9 mouse cellular contexts compared by ENCODE assay signal in the genomic region with DNA sequence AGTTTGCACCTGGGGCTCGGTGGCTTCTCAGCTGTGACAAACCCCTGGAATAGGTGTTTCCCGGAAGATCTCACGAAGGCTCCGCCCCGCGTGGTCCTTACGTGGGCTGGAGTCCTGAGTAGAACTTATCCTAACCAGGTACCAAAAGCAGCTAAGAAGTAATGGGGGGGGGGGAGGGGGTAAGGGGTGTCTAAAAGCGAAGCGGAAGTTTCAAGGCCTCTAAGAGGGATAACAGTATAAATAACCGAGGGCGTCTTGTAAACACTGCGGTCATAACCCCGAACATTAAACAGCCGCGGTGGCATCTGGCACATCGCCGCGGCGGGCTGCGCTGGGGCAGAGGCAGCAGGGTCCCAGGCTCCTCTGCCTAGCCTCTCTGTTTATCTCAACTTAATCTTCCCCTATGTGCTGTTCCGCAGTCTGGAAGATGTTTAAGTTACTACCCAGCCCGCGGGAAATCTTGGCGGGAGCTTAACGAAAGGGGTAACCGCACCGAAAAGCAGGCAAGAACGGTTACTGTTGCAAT. TPM values are rescaled to one million over a fixed set of nuclear protein-coding genes. Genes with fewer than 3 reads are reported as not detected.
DNase-seq lines count a peak whose midpoint lies in the region; ATAC-seq and TF ChIP-seq lines count a peak whose summit lies in the region.
"Had no signal": no experiment of that assay in that cellular context is flagged by ENCODE, and none has a peak within 500 bp of the region (broad histone marks: within the 10 kb centered on the region; RNA-seq: fewer than 3 reads in every experiment).

No protein-coding gene starts in this region.

- H3K4me3 ChIP-seq in lung, adult 2 months (replicated peaks; ENCODE audit: extremely low read depth, low read depth, low read length): peak overlapping the region; percentile 25
- 0 out of 2 replicates have a peak overlapping the region, but pooled peaks have one; percentile 10 for H3K4me3 ChIP-seq in embryonic facial prominence, embryonic 15.5 days (replicated peaks)
- no peak overlapping the region; the same call in 1 of the 2 replicates for H3K4me3 ChIP-seq in limb, embryonic 13.5 days

- no peaks in the 10 kb centered on the region for H3K36me3 ChIP-seq in embryonic facial prominence, embryonic 15.5 days
- no peaks in the 10 kb centered on the region for H3K36me3 ChIP-seq in limb, embryonic 13.5 days

- H3K9me3 ChIP-seq in embryonic facial prominence, embryonic 15.5 days (replicated peaks): no peaks in the 10 kb centered on the region
- H3K9me3 ChIP-seq in limb, embryonic 13.5 days: no peaks in the 10 kb centered on the region

- whole genome bisulfite sequencing in lung, adult 2 months: 3% methylated on average over 28 of the region's 28 CpGs
- WGBS in embryonic facial prominence, embryonic 15.5 days: under 1% methylated on average over 28 of the region's 28 CpGs
- WGBS in limb, embryonic 13.5 days: under 1% methylated on average over 28 of the region's 28 CpGs

- TF ChIP-seq POLR2A in lung, adult 2 months (IDR thresholded peaks at IDR 0.05; ENCODE audit: borderline replicate concordance, extremely low read depth, low read depth, low read length): no peak

- ATAC-seq in embryonic facial prominence, embryonic 15.5 days (ENCODE audit: insufficient number of reproducible peaks, low FRiP score, low TSS enrichment, low read depth): no peak
- ATAC-seq in limb, embryonic 13.5 days (ENCODE audit: low FRiP score, low read depth): no peak
- no peak for ATAC-seq in inflammation-experienced regulatory T-cells, adult 6 months

- H3K4me1 ChIP-seq in lung, adult 2 months (ENCODE audit: control insufficient read depth, insufficient read depth, low read length): no peaks in the 10 kb centered on the region
- H3K4me1 ChIP-seq in embryonic facial prominence, embryonic 15.5 days: peaks cover 23% of the 10 kb centered on the region; the same call in 1 of the 2 replicates
- H3K4me1 ChIP-seq in limb, embryonic 13.5 days: peaks cover 24% of the 10 kb centered on the region

- H3K27ac ChIP-seq in embryonic facial prominence, embryonic 15.5 days (replicated peaks): no peak overlapping the region
- H3K27ac ChIP-seq in limb, embryonic 13.5 days: no peak overlapping the region

- no peak overlapping the region for H3K9ac ChIP-seq in embryonic facial prominence, embryonic 15.5 days
- H3K9ac ChIP-seq in limb, embryonic 13.5 days: no peak overlapping the region

- peaks cover 85% of the 10 kb centered on the region for H3K27me3 ChIP-seq in embryonic facial prominence, embryonic 15.5 days
- H3K27me3 ChIP-seq in limb, embryonic 13.5 days: peaks cover 92% of the 10 kb centered on the region

- H3K4me2 ChIP-seq in embryonic facial prominence, embryonic 15.5 days (replicated peaks): peak overlapping the region; percentile 17; the same call in 1 of the 2 replicates
- peak overlapping the region; percentile 21; the same call in 1 of the 2 replicates for H3K4me2 ChIP-seq in limb, embryonic 13.5 days (replicated peaks)

- TF ChIP-seq CTCF in lung, adult 2 months (IDR thresholded peaks at IDR 0.05; ENCODE audit: insufficient read depth, low read length): no peak

- no peak for DNase-seq in lung, adult 2 months
- DNase-seq in lung, postnatal 25 days (ENCODE audit: low spot score): no peak
- DNase-seq in retina, postnatal 1 day: peak; percentile 41
- DNase-seq in cerebellum, postnatal 36 days: no peak
- DNase-seq in ovary, postnatal 14 days (ENCODE audit: low spot score): no peak
- DNase-seq: adrenal gland, postnatal 10 days had no signal

RNA-seq across cellular contexts. Expression of a gene that starts 3.7 kb away (rescaled TPM):
- polyA plus RNA-seq in lung, adult 2 months (2012; rRNA removed): 190 and 228 TPM in 2 replicates
- polyA plus RNA-seq in embryonic facial prominence, embryonic 15.5 days (2015; fragmentation: Nextera tagmentation; extraction: Ambion mirVana): 3.0 and 3.3 TPM in 2 replicates
- 0.37 and 0.51 TPM in 2 replicates for polyA plus RNA-seq in limb, embryonic 13.5 days (2015; fragmentation: Nextera tagmentation; extraction: Ambion mirVana)
- polyA plus RNA-seq in inflammation-experienced regulatory T-cells, adult 6 months (2017; shearing (Covaris generic)): under 1 TPM in 1 of 3 experiments, not detected in 2; 0.27 TPM

Comparison
In these comparisons a context has a peak if more than half of its experiments do, and no peak if none do; other contexts are left out.
1. RNA of a gene that starts 3.7 kb away (polyA plus RNA-seq): 190 to 228 TPM in lung, adult 2 months; 3.0 to 3.3 TPM in embryonic facial prominence, embryonic 15.5 days, 0.37 to 0.51 TPM in limb, embryonic 13.5 days and 0.27 TPM in inflammation-experienced regulatory T-cells, adult 6 months; every median in the first group is over 10 times any median in the second.